Mouse (Mus musculus): ENCODE measurements around the gene Kif3b.

Kif3b gene

DNA sequence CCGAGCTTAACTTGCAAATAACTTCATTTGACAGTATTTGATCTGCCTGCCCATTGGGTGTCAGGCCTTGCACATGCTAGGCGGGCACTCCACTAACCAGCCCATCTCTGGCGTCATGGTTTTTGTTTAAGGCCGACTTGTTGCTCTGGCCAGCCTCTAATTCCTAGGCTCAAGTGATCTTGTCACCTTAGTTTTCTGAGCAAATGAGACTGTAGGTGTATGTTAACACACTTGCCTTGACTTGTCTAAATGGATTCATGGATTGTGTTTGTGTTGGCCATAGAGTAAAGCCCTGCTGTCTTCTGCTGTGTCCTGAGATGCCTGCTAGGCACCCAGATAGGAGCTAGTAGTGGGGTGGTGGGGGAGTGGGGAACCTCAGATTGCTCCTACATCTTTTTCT lies 4.0 kb downstream of the Kif3b start:
- in situ Hi-C loops (cut with MboI; ENCODE audit: low sequenced_read_pairs), result no loop called here

DNA sequence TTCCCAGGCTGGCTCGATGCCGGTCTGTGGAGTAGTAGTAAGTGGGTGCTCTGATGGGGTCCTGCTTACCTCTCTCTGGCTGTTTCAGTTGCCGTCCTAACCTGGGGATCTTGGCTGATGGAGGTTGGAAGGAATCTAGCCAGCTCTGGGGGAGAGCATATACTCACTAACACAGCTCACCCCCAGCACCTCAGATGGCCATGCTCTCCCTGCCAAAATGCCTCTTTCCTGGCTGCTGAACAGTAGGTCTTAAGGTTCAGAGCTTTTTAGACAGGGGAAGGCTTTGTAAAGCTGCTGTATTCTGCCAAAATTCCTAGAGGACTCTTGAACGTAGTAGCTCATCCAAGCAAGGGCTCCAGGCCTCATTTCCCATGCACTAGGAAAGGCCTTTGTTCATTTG lies 6.6 kb downstream of the Kif3b start:
- in situ Hi-C loops (cut with MboI; ENCODE audit: low sequenced_read_pairs), result no loop called here

DNA sequence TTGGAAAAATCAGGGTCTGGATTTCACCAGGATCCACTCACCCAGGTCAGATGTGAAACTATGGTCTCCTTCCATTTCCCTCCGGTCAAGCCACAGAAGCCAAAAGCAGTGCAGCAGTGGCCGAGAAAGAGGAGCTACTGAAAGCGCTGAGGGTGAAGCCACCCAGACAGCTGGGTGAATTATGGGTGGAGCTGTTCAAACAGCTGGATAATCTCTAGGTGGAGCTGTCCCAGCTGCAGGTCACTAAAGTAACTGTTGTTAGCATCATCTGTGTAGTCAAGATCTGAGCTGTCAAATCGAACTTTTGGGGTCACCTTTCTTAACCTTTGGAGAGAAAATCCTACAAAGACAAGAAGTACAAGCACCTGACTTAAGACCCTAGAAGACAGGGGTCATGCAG lies 7.2 kb downstream of the Kif3b start:
- in situ Hi-C loops (cut with MboI; ENCODE audit: low sequenced_read_pairs), result no loop called here

DNA sequence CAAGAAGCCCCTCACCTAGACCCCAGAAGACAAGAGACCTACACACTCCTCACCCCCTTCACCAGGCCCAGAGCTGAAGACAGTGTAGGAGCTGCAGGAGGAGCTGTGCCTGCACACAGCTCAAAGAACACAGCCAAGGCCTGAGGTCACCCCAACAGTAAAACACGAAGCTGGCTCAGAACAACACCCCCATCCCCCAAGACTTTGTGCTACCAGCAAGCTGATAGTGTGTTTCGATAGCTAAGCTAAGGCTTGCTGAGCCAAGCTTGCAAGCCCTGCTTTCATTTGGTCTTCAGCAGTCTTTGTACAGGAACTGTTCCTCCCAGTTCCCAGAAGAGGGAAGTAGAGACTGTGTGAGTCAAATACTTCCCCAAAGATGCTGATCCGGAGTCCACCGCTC lies 7.7 kb downstream of the Kif3b start:
- in situ Hi-C loops (cut with MboI; ENCODE audit: low sequenced_read_pairs), result no loop called here

DNA sequence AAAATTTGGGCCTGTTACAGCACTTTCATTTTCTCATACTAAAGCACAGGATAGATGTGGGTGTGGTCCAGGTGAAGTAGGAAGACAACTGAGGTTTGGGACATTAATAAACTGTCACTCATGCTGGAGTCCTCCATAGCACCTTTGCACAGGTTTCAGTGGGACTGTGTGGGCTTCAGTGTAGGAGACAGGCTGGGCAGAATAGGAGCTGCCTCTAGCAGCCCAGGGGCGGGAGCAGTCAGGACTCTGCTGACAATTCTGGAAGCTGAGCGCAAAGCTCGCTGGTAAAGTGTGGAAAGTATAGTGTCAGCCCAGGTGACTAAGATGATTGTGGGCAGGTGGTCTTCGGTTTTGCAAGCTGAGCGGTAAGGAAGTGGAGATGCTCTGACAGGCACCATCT lies 9.9 kb downstream of the Kif3b start:
- in situ Hi-C loops (cut with MboI; ENCODE audit: low sequenced_read_pairs), result no loop called here

DNA sequence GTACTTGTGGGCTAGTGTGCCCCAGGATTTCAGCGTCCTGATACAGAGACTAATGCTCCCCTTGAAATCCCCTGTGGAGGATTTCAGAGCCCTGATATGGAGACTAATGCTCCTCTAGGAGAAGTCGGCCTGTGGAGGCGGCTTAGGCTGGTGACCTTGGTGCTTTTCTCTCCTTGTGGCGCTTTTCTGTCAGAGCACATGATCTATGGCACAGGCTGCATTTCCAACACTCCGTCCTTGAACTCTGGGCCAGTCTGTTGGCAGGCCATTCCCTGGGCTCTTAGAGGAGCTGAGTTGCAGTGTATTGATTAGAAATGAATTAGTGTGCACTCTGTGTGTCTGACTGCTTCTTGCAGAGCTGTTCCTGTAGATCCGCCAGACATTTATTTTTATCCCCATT lies 14.0 kb downstream of the Kif3b start:
- in situ Hi-C loops (cut with MboI; ENCODE audit: low sequenced_read_pairs), result no loop called here

DNA sequence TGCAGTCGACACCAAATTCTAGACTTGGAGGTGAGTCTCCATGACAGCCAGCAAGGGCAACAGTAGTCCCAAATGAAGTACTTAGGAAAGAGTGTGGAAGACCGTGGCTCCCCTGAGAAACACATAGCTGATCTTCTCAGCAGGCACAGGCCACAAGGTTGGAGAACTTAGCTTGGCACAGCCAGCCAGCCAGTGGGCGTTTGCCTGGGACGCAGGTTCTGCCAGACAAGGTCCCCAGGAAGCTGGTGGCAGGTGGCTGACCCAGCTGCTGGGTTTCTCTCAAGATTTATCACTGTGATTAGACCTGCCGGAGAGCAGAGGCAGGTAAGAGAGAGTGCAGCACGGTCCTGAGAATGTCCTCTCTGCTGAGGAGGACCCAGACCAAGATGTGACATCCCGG lies 17.4 kb downstream of the Kif3b start:
- in situ Hi-C loops (cut with MboI; ENCODE audit: low sequenced_read_pairs), result no loop called here

DNA sequence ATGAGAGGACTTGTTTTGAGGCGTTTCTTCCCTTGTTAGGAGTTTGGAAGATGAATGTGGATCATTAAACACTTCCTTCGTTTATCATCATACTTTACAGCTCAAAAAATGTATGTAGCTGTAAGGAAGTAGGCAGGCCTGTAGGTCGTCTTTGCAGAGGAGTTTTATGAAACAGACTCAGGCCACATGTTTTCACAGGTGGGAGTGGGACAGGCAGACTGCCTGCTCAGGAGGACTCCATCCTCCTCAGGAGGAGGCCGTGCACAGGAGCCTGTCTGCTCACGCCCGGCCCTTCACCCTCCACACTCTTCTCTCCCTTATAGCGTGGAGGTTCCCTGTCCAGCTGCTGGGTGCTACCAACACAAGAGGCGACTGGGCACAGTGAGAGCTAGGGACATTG lies 17.9 kb downstream of the Kif3b start:
- in situ Hi-C loops (cut with MboI; ENCODE audit: low sequenced_read_pairs), result no loop called here

DNA sequence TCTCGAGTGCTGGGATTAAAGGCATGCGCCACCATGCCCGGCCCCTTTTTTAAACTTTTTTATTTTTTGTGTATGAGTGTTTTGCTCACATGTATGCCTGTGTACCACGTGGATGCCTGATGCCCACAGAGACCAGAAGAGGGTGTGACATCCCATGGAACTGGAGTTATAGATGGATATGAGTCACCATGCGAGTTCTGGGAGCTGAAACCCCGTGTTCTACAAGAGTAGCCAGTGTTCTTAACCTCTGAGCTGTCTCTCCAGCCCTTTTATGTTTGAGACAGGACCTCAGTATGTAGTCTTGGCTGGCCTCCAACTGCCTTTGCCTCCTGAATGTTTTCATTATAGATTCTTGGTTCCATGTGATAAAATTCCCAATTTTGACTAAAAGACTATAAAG lies 19.0 kb downstream of the Kif3b start:
- in situ Hi-C loops (cut with MboI; ENCODE audit: low sequenced_read_pairs), result no loop called here

DNA sequence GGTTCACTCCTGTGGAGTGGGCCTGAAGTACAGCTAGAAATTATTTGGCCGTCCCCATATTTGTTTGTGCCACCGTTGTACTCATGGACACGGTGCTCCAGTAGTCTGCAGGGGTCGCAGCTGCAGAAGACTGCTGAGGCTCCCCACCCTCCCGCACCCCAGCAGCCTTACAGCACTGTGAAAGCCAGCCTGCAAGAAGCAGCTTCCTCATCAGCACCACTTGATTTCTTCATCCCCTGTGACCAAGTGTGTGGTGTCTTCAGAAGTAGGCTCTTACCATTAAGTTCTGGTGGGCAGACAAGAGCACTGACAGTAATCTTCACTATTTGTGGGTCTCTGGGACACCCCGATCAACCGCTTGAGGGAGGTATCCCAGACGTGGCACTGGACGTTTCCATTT lies 21.7 kb downstream of the Kif3b start:
- in situ Hi-C loops (cut with MboI; ENCODE audit: low sequenced_read_pairs), result no loop called here

DNA sequence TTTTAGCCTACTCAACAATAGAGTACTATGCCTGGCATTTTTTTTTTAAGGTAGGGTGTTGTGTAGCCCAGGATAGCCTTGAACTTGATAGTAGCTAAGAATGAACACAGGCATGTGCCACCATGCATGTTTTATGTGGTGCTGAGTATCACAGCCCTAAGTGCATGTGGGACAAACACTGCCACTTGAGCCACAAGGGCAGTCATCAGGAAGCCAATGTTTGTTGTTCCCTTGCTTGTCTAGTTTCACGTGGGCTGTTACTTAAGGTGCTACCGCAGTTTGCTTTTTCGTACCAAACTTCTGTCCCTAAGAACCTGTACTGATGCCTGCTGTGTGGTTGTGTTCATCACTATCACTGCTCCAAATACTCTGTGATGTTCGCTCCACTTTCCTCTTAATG lies 27.2 kb downstream of the Kif3b start:
- in situ Hi-C loops (cut with MboI; ENCODE audit: low sequenced_read_pairs), result no loop called here

DNA sequence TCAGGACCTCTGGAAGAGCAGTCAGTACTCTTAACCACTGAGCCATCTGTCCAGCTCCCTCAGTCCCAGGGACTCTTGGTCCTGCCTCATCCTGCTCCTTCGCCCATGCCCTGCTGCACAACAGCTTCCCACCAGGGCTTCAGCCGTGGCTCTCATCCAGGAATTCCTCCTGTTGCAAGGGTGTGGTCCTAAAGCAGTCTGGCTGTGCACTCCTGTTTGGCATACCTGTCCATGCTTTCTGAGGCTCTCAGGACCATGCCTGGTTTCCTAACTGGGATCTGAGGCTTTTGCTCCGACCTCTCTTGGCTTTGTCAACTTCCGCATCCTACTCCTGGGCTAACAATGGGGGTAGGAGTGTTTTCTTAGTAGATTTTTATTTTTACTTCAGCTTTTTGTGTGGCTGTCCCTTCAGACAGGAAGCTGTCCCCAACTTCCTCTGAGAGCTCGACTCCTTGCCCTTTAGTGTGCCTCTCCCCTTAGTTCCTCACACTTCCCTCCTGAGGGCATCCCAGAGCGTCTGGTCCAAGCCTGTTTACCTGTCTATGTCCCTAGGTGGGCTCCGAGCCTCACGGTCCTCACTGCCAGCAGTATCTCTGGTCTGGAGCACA lies 27.9 kb downstream of the Kif3b start:
- in situ Hi-C loops (cut with MboI; ENCODE audit: low sequenced_read_pairs), result no loop called here

DNA sequence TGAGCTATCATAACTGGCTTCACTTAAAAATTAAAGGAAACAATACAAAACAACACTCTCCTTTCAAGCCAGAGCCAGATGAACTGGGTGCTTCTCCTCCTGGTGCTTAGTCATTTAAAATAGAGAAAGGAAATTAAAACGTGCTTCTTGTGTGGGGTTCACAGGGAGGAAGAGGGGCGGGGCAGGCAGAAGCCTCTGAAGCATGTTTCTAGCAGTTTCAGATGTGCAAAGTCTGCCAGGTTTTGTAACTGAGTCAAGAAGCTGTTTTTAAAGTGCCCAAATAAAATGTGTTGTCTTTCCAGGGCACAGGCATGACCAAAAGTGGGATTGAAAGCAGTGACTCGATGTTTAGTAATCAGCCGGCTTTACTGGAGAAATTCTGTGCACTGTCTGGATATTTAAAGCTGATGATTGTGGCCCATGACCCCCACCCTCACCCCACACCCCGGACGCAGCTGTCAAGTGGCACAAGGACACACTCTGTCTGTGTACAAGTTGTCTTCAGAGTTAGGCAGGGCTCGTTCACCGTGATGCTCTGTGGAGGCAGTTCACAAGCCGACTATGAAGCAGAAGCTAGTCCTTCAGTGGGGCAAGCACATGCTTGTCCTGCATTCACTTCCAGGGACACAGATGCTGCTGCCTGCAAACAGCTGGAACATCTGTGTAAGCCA lies 34.6 kb downstream of the Kif3b start:
- in situ Hi-C loops (cut with MboI; ENCODE audit: low sequenced_read_pairs), result no loop called here

DNA sequence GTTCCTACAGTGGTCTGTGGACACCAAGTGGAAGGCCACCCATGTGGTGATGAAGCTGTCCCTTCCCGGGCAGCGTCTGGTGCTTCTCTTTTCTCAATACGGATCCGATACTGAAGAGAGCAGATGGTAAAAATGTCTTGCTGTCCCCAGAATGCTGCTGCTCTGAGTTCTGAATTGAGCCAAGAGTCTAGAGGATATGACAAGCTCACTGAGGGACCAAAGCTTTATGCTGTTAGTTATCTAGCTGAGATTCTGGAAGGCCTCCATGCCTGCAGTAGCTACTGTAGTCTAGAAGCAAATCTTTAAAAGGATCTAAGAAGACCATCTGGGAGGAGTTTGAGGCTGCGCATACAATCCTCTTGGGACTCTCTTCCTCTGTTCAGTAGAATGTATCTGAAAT lies 41.1 kb downstream of the Kif3b start:
- in situ Hi-C loops (cut with MboI; ENCODE audit: low sequenced_read_pairs), result no loop called here

DNA sequence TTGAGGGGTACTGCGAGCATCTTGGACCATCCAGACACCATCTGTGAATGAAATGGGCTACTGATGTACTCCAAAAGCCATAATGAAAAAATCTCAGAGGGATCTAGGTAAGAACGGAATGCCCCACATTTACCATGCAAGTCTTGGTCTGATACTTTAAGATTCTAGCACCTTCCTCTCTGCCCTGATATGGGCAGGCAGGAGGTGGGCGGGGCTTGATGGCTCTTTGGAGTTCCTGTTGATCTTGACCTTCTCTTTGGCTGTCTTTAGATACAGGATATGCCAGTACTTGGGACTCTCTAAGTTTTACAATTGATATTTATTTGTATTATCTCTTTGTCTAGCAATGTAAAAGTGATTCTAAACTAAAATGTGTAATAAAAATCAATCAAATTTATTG lies 41.8 kb downstream of the Kif3b start:
- in situ Hi-C loops (cut with MboI; ENCODE audit: low sequenced_read_pairs), result no loop called here

DNA sequence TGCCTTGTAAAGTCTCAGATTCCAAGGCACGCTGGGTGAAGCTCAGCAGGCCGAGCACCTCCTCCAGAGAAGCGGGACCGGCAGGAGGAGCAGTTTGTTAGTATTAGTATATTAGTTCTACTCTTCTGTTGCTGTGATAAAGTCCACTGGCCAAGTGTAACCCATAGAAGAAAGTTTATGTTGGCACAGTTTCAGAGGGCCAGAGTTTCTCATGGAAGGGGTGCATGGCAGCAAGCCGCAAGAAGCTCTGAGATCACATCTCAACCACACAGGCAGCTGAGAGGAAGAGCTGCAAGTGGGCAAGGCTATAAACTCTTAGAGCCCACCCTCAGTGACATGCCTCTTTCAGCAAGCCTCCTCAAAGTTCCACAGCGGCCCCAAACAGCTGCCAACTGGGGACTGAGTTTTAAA lies 42.6 kb downstream of the Kif3b start:
- in situ Hi-C loops (cut with MboI; ENCODE audit: low sequenced_read_pairs), result no loop called here

DNA sequence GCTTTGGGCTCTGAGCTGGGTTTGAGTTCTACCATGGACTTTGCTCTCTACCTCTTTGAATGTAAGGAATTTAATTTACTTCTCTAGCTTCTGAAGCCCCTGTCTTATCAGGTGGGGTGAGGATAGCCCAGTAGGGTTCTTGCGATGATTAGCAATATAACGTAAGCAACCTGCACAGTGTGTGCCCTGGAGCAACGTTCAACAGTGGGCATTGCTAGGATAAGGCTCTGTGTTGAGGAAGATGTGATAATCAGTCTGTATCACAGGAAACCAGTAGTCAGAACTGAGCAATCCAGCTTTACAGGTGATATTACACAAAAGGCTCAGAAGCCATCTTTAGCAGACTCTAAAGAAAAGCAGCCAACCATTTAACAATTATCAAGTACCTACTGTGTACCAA lies 43.1 kb downstream of the Kif3b start:
- in situ Hi-C loops (cut with MboI; ENCODE audit: low sequenced_read_pairs), result no loop called here

DNA sequence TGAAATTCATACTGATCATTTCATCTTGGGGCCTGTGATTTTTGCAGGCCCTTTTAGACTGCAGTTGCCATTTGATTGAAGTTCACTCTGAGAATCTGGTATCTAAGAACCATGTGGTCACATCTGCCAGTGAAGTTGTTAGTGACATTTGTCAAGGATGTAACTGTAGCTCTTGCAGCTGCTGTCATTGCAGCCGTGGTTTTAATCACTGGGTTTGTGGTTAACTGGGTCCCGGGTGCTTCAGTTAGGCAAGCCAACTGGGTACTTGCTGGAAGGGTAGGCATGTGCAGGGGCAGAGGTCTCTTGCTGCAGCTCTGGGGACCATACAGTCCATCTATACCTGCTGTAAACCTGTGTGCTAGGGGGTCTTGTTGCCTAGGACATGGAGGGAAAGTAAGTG lies 44.9 kb downstream of the Kif3b start:
- in situ Hi-C loops (cut with MboI; ENCODE audit: low sequenced_read_pairs), result no loop called here

DNA sequence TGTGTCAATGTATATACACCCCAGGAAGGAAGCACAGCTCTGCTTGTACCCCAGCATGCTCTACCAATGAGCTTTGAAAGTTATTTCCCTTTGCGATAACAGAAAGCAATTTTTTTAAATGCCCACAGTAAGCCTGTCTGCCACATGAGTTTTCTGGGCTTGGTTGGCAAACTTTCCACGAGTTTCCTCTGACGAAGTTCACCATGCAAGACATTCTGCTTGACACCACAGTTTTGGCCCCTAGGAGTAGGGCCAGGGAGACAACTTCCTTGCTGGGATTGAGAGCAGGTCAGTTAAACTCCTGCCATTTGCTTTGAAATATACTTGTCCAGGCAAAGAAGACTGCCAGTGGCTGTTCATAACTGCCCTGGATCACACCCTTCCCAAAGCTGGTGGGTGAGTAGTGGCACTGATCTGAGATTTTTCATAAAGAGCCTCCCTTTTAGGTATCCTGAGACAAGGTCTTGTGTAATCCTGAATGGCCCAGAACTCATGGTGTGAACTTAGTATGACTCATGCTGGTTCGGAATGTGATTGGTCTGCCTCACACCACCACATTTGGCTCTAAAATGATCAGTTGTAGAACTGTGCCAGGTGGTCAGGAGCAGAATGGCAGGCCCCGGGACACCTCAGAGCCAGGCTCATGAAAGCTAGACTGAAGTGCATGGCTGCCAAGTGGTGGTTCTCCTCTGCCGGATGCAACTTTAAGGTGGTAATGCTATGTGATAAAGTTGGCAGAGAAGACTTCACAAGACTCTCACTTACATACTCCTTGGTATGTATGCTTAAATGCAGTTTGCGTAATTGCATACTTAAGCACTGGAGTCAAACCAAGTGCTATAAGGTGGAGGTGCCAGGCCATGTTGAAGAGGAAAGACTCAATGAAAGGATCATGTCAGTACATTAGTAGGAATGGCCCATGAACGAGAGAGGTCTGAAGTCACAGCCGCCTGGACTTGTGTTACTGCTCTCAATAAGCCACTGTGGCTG lies 47.4 kb downstream of the Kif3b start:
- in situ Hi-C loops (cut with MboI; ENCODE audit: low sequenced_read_pairs), result no loop called here

DNA sequence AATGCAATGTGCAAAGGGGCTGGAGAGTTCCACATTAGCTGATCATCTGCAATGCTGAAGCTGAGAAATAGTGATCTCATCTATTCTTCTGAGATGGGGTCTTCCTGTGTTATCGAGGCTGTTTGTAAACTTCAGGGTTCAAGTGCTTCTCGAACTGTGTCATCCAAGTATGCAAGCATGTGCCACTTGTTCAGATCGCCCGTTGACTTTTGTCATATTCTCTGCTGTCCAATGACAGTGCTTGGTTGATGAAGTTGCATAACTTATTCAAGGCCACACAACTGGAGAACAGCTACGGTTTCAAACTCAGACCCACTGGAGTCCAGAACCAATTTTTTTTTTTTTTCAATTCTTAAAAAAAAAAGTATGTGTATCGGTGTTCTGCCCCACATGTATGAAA lies 51.0 kb downstream of the Kif3b start:
- in situ Hi-C loops (cut with MboI; ENCODE audit: low sequenced_read_pairs), result no loop called here

DNA sequence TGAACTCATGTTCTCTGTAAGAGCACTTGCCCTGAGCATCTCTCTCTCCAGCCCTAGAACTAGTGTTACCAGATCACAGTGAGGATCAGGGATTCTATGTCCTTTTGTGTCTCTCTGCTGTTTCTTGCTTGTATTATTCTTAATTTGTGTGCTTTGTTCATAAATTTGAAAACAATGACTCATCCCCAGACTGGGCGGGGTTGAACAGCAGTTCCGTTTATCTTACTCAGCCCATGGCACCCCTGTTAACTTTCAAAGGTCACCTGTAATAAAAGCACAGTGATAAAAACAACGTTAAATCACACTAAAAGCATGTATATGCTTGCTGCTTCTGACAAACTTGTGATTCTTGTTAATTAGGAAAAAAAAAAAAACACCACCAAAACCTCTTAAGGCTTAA lies 51.4 kb downstream of the Kif3b start:
- in situ Hi-C loops (cut with MboI; ENCODE audit: low sequenced_read_pairs), result no loop called here

DNA sequence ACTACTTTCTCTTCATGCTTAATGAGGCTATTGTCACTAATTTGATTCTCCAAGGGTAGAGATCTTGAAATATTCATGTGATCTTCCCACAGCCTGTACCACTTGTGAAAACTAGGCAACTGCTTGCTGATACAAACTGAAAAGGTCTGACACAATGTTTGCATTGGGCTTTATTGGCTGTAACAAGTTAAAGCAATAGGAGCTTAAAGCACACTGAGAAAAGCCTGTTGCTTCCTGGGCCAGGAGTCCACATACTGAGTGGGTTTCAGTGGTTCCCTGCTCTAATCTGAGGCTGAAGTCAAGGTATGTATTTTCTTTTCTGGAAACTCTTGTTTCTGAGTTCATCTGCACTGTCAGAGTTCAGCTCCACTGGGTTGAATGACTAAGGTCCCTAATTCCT lies 52.0 kb downstream of the Kif3b start:
- in situ Hi-C loops (cut with MboI; ENCODE audit: low sequenced_read_pairs), result no loop called here
